Mouse (Mus musculus) ES-E14 (cell line): ENCODE data around the gene Fbxl17.

Experiments
- CHD2 ChIP-seq: IDR thresholded peaks from 2 replicates; pipeline ENCODE4 v1.6.1; 2014; ENCODE audit warnings: mild to moderate bottlenecking, low read depth, low read length, inconsistent platforms
- HCFC1 ChIP-seq: IDR thresholded peaks from 2 replicates; pipeline ENCODE4 v1.6.1; 2012; ENCODE audit warnings: low read length, inconsistent platforms, borderline replicate concordance; ENCODE audit not compliant: insufficient read depth

DNA sequence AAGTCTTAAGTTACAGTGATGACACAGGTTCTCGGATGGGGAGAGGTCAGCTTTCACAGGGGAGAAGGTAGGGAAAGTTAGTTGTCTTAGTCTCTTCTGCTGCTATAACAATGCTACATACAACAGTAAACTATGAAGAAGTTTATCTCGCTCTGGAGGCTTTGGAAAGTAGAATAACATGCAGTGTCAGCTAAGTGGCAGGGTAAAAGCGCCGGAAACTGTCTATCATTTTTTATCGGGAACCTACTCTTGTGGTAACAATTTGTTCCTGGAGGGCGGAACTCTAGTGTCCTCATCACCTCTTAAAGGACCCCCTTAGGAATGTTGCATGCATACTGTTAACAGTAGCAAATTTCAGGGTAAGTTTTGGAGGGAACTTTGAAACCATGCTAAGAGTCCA is 1.3 kb upstream of the Fbxl17 start:
- no peak for TF ChIP-seq HCFC1
- no peak for TF ChIP-seq CHD2
